Mouse (Mus musculus) MN1 (cell line): ENCODE data around the gene Tbk1.
A peak's percentile ranks its signal among the peaks of the same experiment; 100 is the strongest.

Experiments
- DNase-seq: peaks from one replicate; pipeline ENCODE4 v3.0.0-alpha.2; 2016; ENCODE audit warnings: low spot score

Tbk1 gene

DNA sequence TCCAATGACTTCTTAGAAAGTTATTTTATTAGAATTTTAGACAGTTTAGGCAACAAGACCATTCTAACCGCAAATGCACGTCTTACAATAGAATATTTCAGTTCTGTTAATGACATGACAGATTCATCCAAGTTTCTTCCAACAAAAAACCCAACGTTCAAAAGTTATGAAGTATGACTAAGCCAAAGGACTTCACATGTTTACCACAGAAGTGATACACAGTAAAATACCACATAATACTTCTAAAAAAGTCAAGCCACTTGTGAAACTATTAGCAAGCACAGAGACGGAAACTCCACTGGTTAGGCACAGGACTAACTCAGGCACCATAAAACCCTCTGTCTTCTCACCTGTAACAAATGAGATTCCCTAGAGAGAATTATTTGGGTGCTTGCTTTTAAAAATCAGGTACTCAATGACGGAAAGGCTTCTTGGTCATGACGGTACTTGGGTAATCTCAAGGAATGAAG, 819 bp upstream of the Tbk1 start:
- DNase-seq: no peak

DNA sequence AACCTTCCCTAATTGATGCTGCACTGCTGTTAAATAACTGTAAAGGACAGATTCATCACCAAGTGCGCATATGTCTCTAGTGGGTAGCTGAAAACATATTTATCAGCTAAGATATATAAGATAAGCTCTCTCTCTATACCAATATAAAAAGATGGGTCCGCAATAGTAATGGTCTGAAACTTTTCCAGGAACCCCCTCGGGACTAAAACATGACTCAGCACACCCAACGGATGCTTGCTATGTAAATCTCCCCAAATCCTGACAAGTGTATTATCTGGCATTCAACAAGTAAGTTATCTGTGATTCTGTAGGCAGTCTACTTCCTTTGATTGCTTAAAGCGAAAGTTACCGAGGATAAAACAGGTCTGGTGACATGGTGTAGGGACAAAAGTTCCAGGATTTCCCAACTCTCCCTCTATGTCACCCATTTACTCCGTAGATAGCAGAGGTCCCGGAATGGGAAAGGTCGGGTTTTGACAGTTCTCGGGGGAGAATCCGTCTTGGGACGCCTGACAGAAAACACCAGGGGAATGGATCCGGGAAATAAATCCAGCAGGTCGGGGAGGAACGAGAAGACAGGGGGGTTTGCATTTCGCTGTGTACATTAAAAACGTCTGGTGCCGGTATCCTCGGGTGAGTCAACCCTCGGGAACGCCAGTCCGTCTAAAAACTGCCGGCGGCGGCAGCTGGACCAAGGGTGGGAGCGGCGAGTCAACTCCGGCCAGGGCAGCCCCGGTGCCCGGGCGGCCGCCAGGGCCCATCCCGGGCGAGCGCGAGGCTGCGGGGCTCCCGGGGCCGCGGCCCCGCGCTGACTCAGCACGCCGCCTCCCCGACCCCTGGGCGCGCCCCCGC, 570 bp downstream of the Tbk1 start:
- DNase-seq: peak; percentile 78

DNA sequence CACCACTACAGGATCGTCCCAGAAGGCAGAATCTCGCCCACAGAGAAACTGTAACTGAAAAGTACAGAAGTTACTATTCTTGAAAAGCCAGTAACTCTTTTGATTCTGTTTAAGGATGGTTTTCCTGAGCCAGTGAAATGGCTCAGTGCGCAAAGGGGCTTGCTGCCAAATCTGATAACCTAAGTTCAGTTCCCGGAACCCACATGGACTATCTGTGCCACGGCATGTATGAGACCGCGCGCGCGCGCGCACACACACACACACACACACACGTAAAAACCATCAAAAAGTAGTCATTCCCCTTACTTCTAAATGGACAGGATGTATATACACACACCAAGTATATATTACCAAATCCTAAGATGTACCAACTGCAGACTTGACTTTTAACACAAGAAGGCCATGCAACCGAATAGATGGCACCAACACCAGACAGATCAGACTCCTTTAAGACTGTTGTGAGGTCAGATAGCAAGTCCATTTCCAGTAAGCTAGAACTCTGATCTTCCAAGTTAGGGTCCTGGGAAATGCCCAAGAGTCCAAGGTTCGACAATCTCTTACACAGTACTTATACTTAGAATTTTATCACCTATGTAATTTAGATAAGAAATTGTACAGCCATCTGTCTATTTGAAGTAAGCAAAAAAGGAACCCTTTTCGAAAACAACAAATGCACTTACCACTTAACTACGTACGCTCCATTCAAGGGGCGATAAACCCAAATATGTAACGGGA, 1.4 kb downstream of the Tbk1 start:
- peak; percentile 37 for DNase-seq

DNA sequence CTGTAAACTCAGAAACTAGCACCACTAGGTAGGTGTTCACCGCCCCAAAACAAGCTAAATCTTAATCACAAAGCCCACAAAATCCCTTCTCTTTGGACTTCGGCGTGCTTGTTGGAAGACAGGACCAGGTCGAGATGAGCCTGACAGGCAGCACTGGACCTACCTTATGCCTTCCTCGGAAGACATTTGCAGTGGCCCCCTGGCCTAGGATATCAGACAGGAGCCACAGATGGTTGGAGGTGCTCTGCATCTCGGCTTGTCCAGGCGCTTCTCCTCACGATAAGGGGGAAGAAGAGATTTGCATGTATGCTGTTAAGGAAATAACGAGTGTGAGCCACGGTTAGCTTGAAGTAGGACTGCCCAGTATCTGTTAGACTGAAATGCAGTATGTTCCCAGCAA, 2.6 kb downstream of the Tbk1 start:
- DNase-seq: no peak

DNA sequence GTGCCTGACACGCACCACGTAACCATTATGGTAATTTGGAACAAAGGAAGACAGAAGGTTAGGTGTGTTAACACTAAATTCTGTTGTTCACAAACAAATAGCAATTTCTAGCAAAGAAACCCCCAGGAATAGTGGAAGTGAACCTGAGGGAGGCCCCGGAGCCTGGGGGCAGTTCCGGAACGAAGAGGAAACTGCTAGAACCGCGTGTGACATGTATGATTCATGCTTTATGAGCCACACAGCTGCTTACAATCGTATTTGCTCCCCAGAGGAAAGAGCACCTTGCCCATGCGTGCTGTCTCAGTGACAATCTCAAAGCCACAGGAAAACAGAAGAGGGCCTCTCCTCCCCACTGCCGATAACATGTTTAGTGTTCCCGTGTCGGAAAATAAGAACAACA, 3.6 kb downstream of the Tbk1 start:
- DNase-seq: no peak

DNA sequence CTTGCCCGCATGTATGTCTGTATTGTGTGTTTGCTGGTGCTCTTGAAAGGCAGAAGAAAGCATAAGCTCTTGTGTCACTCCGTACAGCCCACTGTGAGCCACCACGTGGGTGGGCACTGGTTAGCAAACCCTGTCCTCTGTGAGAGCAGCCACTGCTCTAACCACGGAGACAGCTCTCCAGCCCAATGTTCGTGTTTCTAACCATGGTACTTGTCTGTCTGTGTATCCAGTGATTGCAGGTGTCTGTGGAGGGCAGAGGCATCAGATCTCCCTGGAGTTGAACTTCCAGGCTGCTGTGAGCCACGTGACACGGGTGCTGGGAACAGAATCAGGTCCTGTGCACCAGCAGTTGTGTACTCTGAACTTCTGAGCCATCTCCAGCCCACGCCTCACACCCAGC, 4.3 kb downstream of the Tbk1 start:
- no peak for DNase-seq

DNA sequence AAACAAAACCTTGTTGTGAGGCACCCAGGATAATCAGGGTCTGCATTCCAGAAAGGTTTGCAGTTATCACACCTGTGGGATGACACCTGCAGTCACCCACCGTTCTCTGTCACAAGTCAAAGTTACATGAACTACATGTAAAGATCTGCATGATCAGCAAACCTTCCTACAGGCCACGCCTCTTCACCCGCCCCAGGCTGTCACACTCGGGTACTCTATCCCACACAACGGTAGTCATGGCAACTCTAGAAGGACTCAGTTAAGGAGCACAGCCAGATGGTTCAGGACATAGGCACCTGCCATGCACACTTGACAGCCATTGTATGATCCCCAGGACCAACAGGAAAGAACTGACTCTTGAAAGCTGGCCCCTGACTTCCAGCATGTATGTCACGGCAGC, 5.2 kb downstream of the Tbk1 start:
- DNase-seq: no peak

DNA sequence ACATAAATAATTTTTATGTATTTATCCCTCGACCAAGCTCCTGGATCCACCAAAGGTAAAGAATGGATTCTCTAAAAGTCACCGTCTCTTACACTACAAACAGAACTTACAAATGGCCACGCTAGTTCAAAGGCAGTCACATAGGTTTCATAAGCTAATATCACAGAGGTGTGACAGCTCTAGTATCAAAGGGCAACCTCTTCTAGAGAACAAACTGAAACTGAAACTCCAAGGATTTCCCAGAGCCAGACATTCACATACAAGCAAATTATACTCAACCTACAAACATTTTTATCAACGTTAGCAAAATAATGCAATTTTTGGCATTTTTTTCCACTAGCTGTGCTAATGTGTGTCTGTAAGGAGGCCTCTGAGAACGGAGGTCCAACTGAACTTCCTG, 6.2 kb downstream of the Tbk1 start:
- no peak for DNase-seq

DNA sequence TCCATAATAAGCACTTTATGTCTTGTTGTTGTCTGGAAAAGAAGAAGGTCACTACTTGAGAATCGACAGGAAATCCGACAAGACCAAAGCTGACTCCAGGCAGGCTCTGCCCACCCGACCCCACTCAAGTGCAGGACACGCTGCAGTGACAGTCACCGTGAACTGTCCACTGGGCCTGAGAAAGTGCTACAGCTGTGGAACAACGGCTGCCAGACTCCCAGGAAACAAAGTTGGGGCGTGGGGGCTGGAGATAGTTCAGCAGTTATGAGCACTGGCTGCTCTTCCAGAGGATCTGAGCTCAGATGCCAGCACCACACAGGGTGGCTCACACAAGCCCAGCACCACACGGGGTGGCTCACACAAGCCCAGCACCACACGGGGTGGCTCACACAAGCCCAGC, 10.2 kb downstream of the Tbk1 start:
- no peak for DNase-seq

DNA sequence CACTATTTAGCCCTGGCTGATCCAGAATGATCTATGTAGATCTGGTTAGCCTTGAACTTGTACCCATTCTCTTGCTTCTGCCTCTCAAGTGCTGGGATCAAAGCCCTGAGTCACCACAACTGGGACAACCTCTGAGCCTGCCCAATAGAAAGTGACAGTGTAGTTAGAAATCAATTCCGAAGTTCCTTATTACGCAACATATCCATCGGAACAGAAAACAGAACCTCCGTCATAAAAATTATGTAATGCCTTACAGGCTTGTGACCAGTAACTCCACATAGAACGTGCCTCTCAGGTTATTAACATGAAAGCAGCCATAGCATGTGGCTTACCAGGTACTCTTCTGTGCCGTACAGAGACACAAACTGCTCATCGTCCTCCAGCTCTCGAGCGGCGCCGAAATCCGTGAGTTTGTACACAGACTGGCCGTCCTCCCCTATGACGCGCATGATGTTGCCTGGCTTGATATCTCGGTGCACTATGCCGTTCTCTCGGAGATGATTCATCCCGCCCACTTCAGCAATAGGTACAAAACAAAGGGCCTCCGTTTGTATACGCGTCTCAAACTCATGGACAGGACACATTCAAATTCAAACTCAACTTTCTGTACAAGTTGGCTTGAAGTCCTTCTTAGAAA, 15.0 kb downstream of the Tbk1 start:
- DNase-seq: no peak

DNA sequence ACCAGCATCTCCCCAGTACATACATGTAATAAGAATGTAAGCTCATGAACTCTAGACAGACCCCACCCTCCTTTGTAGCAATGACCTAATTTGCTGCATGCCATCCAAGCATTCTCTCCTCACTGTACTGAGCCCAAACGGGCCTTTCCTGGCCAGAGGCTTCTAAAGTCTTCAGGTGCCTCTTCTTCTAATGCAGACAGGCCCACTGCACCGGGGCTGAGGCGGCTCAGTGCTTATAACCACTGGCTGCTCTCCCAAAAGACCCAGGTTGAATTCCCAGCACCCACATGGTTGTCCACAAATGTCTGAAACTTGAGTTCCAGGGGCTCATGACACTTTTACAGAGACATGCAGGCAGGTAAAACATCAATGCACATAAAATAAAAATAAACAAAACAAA, 15.6 kb downstream of the Tbk1 start:
- no peak for DNase-seq

DNA sequence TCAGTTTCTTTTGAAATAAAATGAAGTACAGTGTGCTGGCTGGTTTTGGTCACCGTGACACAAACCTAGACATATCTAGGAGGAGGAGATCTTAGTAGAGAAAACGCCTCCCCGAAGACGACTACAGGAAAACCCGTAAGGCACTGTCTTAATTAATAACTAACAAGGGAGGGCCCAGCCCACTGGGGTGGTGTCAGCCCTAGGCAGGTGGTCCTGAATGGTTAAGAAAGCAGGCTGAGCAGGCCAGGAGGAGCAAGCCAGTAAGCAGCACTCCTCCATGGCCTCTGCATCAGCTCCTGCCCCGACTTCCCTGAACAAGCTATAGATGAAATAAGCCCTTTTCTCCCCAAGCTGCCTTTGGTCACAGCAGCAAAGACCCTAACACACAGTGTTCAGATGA, 16.8 kb downstream of the Tbk1 start:
- no peak for DNase-seq

DNA sequence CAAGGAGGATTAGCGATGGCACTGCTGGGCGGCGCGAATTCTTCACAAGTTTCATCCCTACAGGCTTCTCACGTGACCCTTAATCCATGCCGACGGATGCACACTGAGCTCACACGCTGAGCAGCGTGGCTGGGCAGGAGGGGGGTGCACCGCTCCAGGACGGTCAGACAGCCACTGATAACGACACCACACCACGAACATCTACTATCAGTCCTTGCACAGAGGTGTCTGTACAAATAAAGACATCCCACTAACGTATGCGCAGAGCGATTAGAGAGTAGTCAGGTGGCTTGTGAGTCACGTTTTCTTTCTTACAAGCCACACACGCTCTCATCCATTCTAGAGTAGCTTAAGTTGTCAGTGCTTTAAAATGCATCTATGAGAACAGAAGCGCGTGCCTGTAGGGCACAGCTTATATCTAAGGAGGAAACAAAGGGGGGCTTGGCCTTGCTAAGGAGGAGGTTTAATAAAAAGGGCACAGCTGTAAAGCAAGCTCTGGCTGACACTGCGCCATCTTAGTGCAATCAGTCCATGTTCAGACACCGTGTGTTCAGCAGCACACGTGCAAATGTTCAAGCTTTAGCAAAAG, 17.5 kb downstream of the Tbk1 start:
- DNase-seq: no peak

DNA sequence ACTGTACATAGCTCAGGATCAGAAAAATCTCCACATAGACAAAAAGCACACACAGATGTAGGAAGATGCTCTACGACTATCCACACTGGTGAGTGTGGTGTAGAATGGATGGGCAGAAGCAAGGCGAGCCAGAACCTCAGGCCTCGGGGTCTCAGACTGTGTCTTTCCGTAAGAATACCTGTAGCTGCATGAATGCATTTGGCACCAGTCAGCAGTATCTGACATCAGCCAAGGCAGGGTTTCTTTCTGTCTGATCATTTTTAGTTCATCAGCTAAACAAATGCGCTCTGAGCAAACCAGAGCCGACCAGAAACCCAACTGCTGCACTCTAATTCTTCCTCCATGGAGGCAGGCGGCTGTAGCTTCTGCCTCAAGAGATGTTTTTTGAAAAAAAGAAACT, 18.1 kb downstream of the Tbk1 start:
- DNase-seq: no peak

DNA sequence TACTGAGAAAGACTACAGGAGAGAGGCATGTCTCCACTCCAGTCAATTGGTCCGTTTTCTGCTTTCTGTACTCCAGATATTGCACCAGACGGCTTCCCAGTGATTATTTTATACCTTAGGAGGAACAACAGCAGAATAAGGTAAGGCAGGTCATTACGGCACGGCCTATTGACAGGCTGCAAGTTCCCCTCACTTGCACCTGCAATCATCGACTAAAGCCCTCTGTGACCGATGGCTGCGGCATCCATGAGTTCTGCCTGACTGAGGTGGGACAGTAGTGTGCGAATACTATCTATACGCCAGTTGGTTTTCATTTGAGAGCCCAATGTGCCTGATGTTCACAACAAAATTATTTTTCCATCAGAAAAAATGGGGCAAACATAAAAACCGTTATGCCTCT, 18.6 kb downstream of the Tbk1 start:
- DNase-seq: no peak

DNA sequence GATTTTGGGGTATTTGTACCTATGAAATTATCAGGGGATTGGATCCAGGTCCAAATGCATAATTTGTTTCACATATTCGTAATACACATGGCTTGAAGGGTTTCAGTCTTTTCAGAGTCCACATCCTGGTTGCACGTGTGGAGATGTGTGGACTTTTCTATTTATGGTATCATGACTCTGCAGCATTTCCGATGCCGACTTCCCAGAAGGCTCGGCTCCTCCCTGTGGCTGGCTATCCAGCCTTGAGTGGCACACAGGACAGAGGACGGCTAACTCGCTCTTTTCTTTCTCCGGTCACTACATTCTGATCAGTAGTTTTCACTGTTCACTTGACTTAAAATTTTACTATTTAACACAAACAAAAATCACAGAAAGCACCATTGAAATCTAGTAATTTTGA, 22.1 kb downstream of the Tbk1 start:
- no peak for DNase-seq

DNA sequence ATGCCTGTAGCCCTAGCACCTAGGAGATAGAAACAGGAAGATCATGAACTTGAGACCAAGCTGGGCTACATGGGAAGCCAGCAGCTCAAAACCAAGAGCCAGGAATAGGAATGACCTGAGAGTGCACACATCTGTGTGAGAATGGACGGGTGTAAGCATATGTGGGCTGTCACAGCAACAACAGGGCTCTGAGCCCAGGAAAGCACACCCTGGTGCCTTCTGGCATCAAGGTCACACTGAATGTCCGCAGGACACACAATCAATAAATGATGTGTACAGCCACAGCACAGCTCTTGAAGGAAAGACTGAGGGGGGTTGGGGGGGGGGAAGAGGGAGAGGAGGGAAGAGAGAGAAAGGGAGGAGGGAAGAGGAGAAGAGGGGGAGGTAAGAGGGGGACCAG, 28.4 kb downstream of the Tbk1 start:
- DNase-seq: no peak

DNA sequence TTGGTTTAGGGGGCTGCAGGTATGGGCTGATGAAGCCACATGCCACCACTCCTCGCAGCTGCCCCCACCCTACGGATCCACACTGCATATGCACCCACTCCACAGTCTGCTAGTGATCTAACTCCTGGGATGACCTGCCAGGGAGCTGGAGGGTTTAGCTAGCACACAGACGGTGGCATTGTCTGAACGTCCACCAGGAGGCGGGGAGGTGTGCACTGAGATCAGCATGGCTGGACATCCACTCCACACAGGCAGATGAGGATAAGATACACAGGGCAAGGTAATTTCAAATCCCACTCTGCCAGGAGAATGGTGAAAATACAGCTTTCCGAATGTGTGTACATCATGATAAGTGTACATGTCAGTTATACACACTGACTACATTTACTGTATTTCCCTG, 30.3 kb downstream of the Tbk1 start:
- DNase-seq: no peak

DNA sequence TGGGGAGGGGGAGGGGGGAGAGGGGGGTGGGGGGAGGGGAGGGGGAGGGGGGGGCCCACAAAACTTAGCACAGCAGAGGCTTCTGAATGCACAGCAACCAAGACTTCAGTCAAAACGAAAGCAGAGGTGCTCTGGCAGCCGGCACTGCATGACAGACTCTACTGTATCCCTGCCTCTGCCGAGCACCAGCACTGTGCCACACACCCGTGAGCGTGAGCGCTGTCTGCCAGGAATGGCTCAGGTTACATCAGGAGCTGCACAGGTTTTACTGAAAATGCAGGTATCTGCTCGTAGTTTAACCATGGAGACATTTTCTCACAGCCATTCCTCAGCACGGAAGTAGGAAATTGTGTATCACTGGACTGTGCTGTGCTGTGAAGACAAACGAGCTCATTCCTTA, 36.3 kb downstream of the Tbk1 start:
- DNase-seq: no peak

DNA sequence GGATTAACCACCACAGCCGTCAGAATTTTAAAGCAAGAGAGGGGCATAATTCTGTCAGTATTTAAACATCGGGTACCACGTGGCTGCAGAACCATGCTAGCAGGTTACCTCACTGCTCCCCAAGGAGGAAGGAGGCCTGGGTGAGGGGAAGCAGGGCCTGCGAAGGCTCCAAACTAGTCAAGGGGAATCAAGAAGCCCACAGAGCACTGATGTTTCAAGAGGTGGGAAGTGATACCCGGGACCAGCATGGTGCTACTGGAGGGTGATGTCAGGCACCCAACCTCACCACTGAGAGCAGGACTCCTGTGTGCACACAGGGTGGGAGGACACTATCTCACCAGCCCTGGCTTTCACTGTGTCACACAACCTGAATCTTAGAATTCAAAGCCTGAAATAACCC, 36.9 kb downstream of the Tbk1 start:
- no peak for DNase-seq

DNA sequence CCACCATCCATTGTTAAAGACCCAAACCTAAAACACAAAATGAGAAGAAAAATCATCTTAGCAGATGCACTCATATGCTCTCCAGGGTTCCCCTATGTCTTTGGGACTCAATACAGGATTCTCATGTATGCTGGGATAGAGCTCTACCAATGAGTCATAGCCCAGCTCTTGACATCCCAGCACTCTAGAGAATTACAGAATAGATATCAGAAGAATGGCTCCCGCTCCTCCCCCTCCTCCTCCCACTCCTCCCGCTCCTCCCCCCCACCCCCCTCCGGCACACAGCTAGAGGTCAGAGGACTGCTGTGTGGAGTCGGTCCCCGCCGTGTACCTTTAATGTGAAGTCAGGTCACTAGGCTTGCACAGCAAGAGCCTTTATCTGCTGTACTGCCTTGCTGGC, 39.4 kb downstream of the Tbk1 start:
- DNase-seq: no peak

DNA sequence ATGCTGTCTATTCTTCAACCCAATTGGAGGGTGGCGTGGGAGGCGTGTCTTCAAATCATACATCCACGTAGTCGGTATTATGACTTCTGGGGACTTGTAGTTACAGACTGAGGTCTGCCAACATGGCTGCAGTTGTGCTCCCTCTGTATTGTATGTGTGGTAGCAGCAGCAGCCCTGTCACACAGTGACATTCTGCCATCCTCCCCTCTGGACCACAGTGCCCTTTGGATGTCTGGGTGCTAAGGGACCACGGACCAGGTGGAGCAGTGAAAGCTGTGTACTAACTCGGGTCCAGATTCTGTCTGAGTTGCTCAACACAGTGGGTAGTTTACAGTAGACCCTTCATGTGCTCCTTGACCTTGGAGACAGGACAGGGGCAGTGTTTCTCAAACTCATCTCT, 43.0 kb downstream of the Tbk1 start:
- no peak for DNase-seq

DNA sequence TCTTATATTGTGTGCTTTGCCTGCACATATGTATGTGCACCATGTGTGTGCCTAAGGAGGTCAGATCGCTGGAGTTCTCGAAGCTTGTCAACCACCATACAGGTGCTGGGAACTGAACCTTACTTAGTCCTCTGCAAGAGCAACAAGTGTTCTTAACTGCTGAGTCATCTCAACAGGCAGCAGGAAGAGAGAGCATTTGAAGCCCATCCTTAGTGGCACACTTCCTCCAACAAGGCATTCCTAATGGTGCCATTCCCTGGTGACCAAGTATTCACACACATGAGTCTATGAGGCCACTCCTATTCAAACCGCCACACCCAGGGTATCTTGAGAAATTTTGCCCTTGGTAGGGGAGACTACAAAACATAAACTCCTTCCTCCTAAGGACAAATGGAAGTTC, 44.4 kb downstream of the Tbk1 start:
- no peak for DNase-seq
